18 mouse cellular contexts compared by ENCODE assay signal in the genomic region with DNA sequence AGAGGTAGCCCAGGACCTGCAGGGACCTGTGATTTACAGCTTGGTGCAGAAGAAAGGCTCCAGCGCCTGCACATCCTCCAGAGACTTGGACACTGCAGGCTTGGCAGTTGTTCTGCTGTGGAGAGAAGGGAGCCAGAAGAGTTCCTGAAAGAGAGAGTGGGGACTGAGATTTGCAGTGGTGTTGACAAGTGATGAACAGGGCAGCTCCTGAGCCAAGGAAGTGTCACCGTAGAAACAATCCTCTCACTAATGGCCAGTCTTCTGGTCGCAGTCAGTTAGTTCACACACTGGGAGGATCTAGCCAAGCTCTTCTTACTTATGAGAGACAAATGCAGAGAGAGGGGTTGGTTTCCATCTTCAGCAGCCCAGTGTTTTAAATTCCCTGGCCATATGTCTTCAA.
"Had no signal": no experiment of that assay in that cellular context is flagged by ENCODE, and none has a peak within 500 bp of the region (broad histone marks: within the 10 kb centered on the region; RNA-seq: fewer than 3 reads in every experiment).

No protein-coding gene starts in this region.

- H3K4me2 ChIP-seq: intestine, embryonic 15.5 days; kidney, embryonic 15.5 days; liver, embryonic 13.5 days; midbrain, embryonic 11.5 days had no signal

- DNase-seq: kidney, adult 11 months; kidney, adult 8-10 months; kidney, postnatal 10 days; kidney, postnatal 36 days; layer of hippocampus, postnatal 36 days; liver, embryonic 13.5 days; midbrain, embryonic 14.5 days; right cerebral cortex, adult 18-20 months; right cerebral cortex, postnatal 14 days; right cerebral cortex, postnatal 4 days; thymus, adult 2 months; thymus, postnatal 14 days; thymus, postnatal 4 days had no signal

- H3K4me3 ChIP-seq: intestine, embryonic 15.5 days; kidney, embryonic 15.5 days; left cerebral cortex, adult 2 months; liver, embryonic 13.5 days had no signal

- H3K27ac ChIP-seq: intestine, embryonic 15.5 days; kidney, embryonic 15.5 days; left cerebral cortex, adult 2 months; liver, embryonic 13.5 days; stomach, postnatal 0 days had no signal

- H3K9me3 ChIP-seq: intestine, embryonic 15.5 days; kidney, embryonic 15.5 days; liver, embryonic 13.5 days had no signal

- H3K27me3 ChIP-seq: intestine, embryonic 15.5 days; kidney, embryonic 15.5 days; liver, embryonic 13.5 days had no signal

- ATAC-seq: intestine, embryonic 15.5 days had no signal

- H3K9ac ChIP-seq: intestine, embryonic 15.5 days; kidney, embryonic 15.5 days; liver, embryonic 13.5 days had no signal

- H3K36me3 ChIP-seq: intestine, embryonic 15.5 days; kidney, embryonic 15.5 days; liver, embryonic 13.5 days had no signal

- H3K4me1 ChIP-seq: liver, embryonic 13.5 days had no signal
